Mouse (Mus musculus): ENCODE measurements at regions not wholly inside any gene's neighbourhood (a gene's known extent, or its start where the extent isn't known, plus 50 kb on each side); places are given as distances from the start of the nearest gene placed in this dataset.

- TF ChIP-seq GATA1 (IDR thresholded peaks at IDR 0.05; ENCODE audit: borderline replicate concordance, low read length) (no peak), FLI1 (IDR thresholded peaks at IDR 0.05; ENCODE audit: low read length) (no peak)
These were observed 65.0 kb upstream of the Slc44a3 start for GRCm38 (mm10) chr3:121597203-121597602.

Data from megakaryocyte, embryonic 14.5 days (primary cell).